Mouse (Mus musculus): ENCODE data around the gene Mettl21c. TPM values are rescaled to one million over a fixed set of nuclear protein-coding genes. Genes with fewer than 3 reads are reported as not detected.
"Not testable (repeated sequence)": the region's sequence is repeated elsewhere in the genome, so short reads cannot be mapped to it uniquely, and the experiment has no call there.

Gene Mettl21c
- polyA plus RNA-seq (2012; fragmentation: generic; extraction: Trizol), result 0.04 TPM
- long read RNA-seq, experiment 1, result 0 reads
- long read RNA-seq, experiment 2, result 0 reads

DNA sequence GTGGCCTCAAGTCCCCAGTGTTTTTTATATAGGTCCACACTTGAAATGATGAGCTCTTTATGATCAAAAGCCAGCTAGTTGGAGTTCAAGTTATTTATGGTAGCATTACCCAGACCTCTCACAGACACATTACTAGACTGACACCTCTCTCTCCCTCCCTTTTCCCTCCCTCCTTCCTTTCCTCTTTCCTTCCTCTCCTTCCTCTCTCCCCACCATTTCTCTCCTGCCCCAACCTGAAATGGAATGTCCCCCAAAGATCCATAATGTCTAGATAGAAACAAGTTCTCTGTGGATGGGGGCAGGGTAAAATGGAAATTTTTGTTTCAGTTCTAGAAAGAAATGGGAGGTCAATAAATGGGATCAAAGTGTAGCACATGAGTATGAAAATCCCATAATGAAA is at the start of gene Mettl21c:
Mettl21c (minus strand) TSS at position 101 of the 400 bp plus-strand sequence.
- Histone ChIP-seq H3K79me3 (ENCODE audit: low read depth) (no peaks in the 10 kb centered on the region), H3K36me3 (ENCODE audit: control insufficient read depth, insufficient read depth) (no peaks in the 10 kb centered on the region), H3K4me3 (ENCODE audit: insufficient read depth, poor library complexity, severe bottlenecking) (no peak within 1 kb of the TSS), H3K79me2 (ENCODE audit: control insufficient read depth, insufficient read depth) (no peaks in the 10 kb centered on the region), H3ac (ENCODE audit: control insufficient read depth, insufficient read length, low read depth) (no peak within 1 kb of the TSS), H3K27me3 (ENCODE audit: control insufficient read depth, insufficient read depth, insufficient read length) (peaks cover 3% of the 10 kb centered on the region)
- TF ChIP-seq MYOG (IDR thresholded peaks at IDR 0.05; ENCODE audit: control insufficient read depth, extremely low read depth, insufficient read length), result no peak
- TF ChIP-seq MYOD1 (IDR thresholded peaks at IDR 0.05; ENCODE audit: control insufficient read depth, insufficient read length, low read depth), result no peak
- TF ChIP-seq FOSL1 (IDR thresholded peaks at IDR 0.05; ENCODE audit: insufficient read depth, low read length, poor library complexity, severe bottlenecking), result no peak
- no peak for TF ChIP-seq USF1 (IDR thresholded peaks at IDR 0.05; ENCODE audit: low read depth)
- TF ChIP-seq CTCF (IDR thresholded peaks at IDR 0.05; ENCODE audit: control insufficient read depth, insufficient read depth, insufficient read length), result no peak
- TF ChIP-seq MAX (IDR thresholded peaks at IDR 0.05), result no peak
- no peak for TF ChIP-seq CEBPB (IDR thresholded peaks at IDR 0.05; ENCODE audit: low read depth)

DNA sequence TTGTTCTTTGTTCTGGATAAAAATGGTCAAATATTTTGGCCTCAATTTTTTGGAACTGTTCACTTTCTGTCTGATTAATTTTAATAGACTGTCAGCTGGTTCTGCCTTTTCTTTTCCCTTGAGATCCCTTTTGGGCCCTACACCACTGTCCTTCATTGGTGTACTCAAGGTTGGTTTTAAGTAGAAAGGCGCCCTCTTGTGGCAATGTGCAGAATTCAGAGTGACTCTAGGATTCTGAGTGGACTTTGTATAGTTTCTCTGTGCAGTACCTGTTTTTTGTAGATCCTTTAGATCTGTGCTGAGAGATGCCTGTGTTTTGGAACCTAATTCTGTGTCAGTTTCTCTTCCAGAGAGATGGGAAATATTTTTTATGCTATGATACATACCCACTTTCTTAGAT is 44.8 kb upstream of the Mettl21c start:
- H3K36me3 ChIP-seq (ENCODE audit: control insufficient read depth, insufficient read depth), result no peaks in the 10 kb centered on the region
- no peaks in the 10 kb centered on the region for H3K79me2 ChIP-seq (ENCODE audit: control insufficient read depth, insufficient read depth)
- no peak overlapping the region for H3K4me3 ChIP-seq (ENCODE audit: insufficient read depth, poor library complexity, severe bottlenecking)
- no peaks in the 10 kb centered on the region for H3K79me3 ChIP-seq (ENCODE audit: low read depth)
- H3ac ChIP-seq (ENCODE audit: control insufficient read depth, insufficient read length, low read depth), result no peak overlapping the region
- TF ChIP-seq FOSL1 (IDR thresholded peaks at IDR 0.05; ENCODE audit: insufficient read depth, low read length, poor library complexity, severe bottlenecking) (no peak), CTCF (IDR thresholded peaks at IDR 0.05; ENCODE audit: control insufficient read depth, insufficient read depth, insufficient read length) (no peak), MYOD1 (IDR thresholded peaks at IDR 0.05; ENCODE audit: control insufficient read depth, insufficient read length, low read depth) (no peak), MYOG (IDR thresholded peaks at IDR 0.05; ENCODE audit: control insufficient read depth, extremely low read depth, insufficient read length) (no peak)
- H3K27me3 ChIP-seq (ENCODE audit: control insufficient read depth, insufficient read depth, insufficient read length), result no peaks in the 10 kb centered on the region

DNA sequence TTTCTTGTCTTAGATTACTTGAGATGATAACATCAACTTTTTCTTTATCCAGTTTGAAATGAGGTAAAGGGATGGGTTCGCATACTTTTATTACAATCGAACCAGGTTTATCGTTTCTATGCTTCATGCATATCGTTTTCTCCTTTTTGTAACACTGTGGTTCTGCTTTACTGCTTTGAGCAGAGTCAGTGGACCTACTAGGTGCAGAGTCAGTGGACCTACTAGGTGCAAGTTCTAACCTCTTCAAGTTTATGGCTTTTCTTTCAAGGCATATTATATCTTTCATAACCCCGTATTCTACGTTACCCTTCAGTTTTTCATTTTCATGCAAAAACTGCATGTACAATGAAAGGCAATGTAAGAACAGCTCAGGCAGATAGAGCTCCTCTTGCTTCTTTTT is 43.6 kb upstream of the Mettl21c start:
- H3K79me3 ChIP-seq (ENCODE audit: low read depth), result no peaks in the 10 kb centered on the region
- no peaks in the 10 kb centered on the region for H3K27me3 ChIP-seq (ENCODE audit: control insufficient read depth, insufficient read depth, insufficient read length)
- H3K36me3 ChIP-seq (ENCODE audit: control insufficient read depth, insufficient read depth), result no peaks in the 10 kb centered on the region
- TF ChIP-seq MYOD1 (IDR thresholded peaks at IDR 0.05; ENCODE audit: control insufficient read depth, insufficient read length, low read depth) (no peak), MAX (IDR thresholded peaks at IDR 0.05) (no peak), USF1 (IDR thresholded peaks at IDR 0.05; ENCODE audit: low read depth) (no peak), FOSL1 (IDR thresholded peaks at IDR 0.05; ENCODE audit: insufficient read depth, low read length, poor library complexity, severe bottlenecking) (no peak), MYOG (IDR thresholded peaks at IDR 0.05; ENCODE audit: control insufficient read depth, extremely low read depth, insufficient read length) (no peak), CEBPB (IDR thresholded peaks at IDR 0.05; ENCODE audit: low read depth) (no peak), CTCF (IDR thresholded peaks at IDR 0.05; ENCODE audit: control insufficient read depth, insufficient read depth, insufficient read length) (no peak)
- H3K4me3 ChIP-seq (ENCODE audit: insufficient read depth, poor library complexity, severe bottlenecking), result no peak overlapping the region
- no peak overlapping the region for H3ac ChIP-seq (ENCODE audit: control insufficient read depth, insufficient read length, low read depth)
- no peaks in the 10 kb centered on the region for H3K79me2 ChIP-seq (ENCODE audit: control insufficient read depth, insufficient read depth)

DNA sequence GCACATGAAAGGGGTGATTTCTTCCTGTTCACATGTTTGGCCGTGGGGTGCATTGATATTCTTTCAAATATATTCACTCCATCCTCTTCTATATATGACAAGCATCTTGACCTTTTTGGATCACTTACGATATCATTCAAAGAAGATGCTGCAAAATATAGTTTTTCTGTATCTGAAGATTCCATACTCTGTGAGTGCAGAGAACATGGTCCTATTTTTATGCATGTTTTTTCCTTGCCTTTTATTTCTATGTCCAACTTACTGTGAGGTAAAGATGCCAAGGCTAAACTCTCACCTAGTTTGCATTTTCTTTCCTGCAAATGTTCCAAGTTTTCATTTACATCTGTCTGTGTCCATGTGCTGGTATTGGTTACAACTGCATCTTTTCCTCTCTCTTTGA is 42.0 kb upstream of the Mettl21c start, which contains the start of gene Gm8251:
Gm8251 (minus strand) TSS at position 101 of the 400 bp plus-strand sequence.
- no peak for TF ChIP-seq CEBPB (IDR thresholded peaks at IDR 0.05; ENCODE audit: low read depth)
- no peak for TF ChIP-seq MYOG (IDR thresholded peaks at IDR 0.05; ENCODE audit: control insufficient read depth, extremely low read depth, insufficient read length)
- TF ChIP-seq MYOD1 (IDR thresholded peaks at IDR 0.05; ENCODE audit: control insufficient read depth, insufficient read length, low read depth), result no peak
- TF ChIP-seq CTCF (IDR thresholded peaks at IDR 0.05; ENCODE audit: control insufficient read depth, insufficient read depth, insufficient read length), result no peak
- no peak for TF ChIP-seq USF1 (IDR thresholded peaks at IDR 0.05; ENCODE audit: low read depth)
- no peak for TF ChIP-seq MAX (IDR thresholded peaks at IDR 0.05)
- no peak for TF ChIP-seq FOSL1 (IDR thresholded peaks at IDR 0.05; ENCODE audit: insufficient read depth, low read length, poor library complexity, severe bottlenecking)

DNA sequence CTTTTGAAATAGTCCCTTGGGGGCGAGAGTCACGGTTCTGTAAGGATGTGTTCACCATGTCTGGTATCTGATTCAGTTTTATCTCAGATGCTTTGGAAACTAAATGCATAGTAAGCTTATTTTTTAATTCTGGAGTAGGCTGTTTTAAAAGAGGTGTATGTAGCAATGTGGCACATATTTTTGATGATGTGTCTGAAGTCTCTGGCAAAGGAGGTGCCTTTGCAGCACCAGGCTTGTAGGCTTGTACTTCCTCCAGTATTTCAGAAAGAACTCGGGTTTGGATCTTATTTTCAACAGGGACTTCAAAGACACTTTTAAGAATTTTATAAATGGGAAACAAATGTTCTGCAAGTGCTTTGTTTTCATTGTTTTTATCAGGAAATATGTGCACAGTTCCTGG is 38.0 kb upstream of the Mettl21c start:
- Histone ChIP-seq H3K36me3 (ENCODE audit: control insufficient read depth, insufficient read depth) (no peaks in the 10 kb centered on the region), H3K79me2 (ENCODE audit: control insufficient read depth, insufficient read depth) (no peaks in the 10 kb centered on the region), H3ac (ENCODE audit: control insufficient read depth, insufficient read length, low read depth) (no peak overlapping the region), H3K27me3 (ENCODE audit: control insufficient read depth, insufficient read depth, insufficient read length) (no peaks in the 10 kb centered on the region), H3K79me3 (ENCODE audit: low read depth) (no peaks in the 10 kb centered on the region), H3K4me3 (ENCODE audit: insufficient read depth, poor library complexity, severe bottlenecking) (no peak overlapping the region)
- no peak for TF ChIP-seq FOSL1 (IDR thresholded peaks at IDR 0.05; ENCODE audit: insufficient read depth, low read length, poor library complexity, severe bottlenecking)
- TF ChIP-seq CTCF (IDR thresholded peaks at IDR 0.05; ENCODE audit: control insufficient read depth, insufficient read depth, insufficient read length), result no peak
- no peak for TF ChIP-seq CEBPB (IDR thresholded peaks at IDR 0.05; ENCODE audit: low read depth)

More for the DNA sequence above, 42.0 kb upstream of the Mettl21c start, which contains the start of gene Gm8251:
- H3K27me3 ChIP-seq (ENCODE audit: control insufficient read depth, insufficient read depth, insufficient read length), result no peaks in the 10 kb centered on the region
- H3K36me3 ChIP-seq (ENCODE audit: control insufficient read depth, insufficient read depth), result no peaks in the 10 kb centered on the region
- no peaks in the 10 kb centered on the region for H3K79me3 ChIP-seq (ENCODE audit: low read depth)
- no peak within 1 kb of the TSS for H3K4me3 ChIP-seq (ENCODE audit: insufficient read depth, poor library complexity, severe bottlenecking)
- no peaks in the 10 kb centered on the region for H3K79me2 ChIP-seq (ENCODE audit: control insufficient read depth, insufficient read depth)
- H3ac ChIP-seq (ENCODE audit: control insufficient read depth, insufficient read length, low read depth), result no peak within 1 kb of the TSS

DNA sequence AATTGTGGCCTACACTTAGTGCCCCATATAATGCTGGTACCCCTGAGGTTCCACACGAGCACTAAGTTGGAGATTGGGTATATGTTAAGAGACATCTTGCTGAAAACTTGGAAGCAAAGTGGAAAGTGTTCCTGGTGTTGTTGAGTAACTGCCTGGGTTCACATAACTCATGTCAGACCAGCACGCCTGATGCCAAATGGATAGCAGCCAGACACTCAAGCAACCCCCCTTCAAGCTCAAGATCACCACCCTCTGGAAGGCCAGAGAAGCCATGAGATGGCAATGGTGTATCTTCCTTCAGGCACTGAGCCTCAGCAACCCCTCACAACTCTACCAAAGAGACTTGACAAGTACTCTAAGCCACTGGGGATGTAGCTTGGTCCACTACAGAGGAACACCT is 26.7 kb upstream of the Mettl21c start:
- no peaks in the 10 kb centered on the region for H3K79me3 ChIP-seq (ENCODE audit: low read depth)
- no peak overlapping the region for H3ac ChIP-seq (ENCODE audit: control insufficient read depth, insufficient read length, low read depth)
- H3K4me3 ChIP-seq (ENCODE audit: insufficient read depth, poor library complexity, severe bottlenecking), result no peak overlapping the region
- H3K27me3 ChIP-seq (ENCODE audit: control insufficient read depth, insufficient read depth, insufficient read length), result peaks cover 6% of the 10 kb centered on the region
- no peaks in the 10 kb centered on the region for H3K79me2 ChIP-seq (ENCODE audit: control insufficient read depth, insufficient read depth)
- no peak for TF ChIP-seq CEBPB (IDR thresholded peaks at IDR 0.05; ENCODE audit: low read depth)
- TF ChIP-seq MYOG (IDR thresholded peaks at IDR 0.05; ENCODE audit: control insufficient read depth, extremely low read depth, insufficient read length), result no peak
- TF ChIP-seq CTCF (IDR thresholded peaks at IDR 0.05; ENCODE audit: control insufficient read depth, insufficient read depth, insufficient read length), result no peak
- TF ChIP-seq USF1 (IDR thresholded peaks at IDR 0.05; ENCODE audit: low read depth), result no peak
- no peak for TF ChIP-seq MYOD1 (IDR thresholded peaks at IDR 0.05; ENCODE audit: control insufficient read depth, insufficient read length, low read depth)
- no peak for TF ChIP-seq FOSL1 (IDR thresholded peaks at IDR 0.05; ENCODE audit: insufficient read depth, low read length, poor library complexity, severe bottlenecking)
- no peak for TF ChIP-seq MAX (IDR thresholded peaks at IDR 0.05)
- no peaks in the 10 kb centered on the region for H3K36me3 ChIP-seq (ENCODE audit: control insufficient read depth, insufficient read depth)

DNA sequence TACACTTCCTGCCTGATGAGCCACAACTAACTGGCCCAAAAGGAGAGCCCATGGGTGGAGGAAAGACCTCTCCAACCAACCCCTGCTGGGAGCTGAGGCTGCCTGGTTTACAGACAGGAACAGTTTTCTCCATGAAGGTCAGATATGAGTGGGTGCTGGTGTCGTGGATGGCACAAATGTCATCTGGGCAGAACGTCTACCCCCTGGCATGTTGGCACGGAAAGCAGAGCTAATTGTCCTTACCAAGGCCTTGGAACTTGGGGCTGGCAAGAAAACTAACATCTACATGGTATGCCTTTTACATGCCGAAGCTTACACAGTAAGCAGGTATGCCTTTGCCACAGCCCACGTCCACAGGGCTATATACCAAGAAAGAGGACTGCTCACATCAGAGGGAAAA is 25.9 kb upstream of the Mettl21c start:
- H3K36me3 ChIP-seq (ENCODE audit: control insufficient read depth, insufficient read depth); H3ac ChIP-seq (ENCODE audit: control insufficient read depth, insufficient read length, low read depth); H3K79me2 ChIP-seq (ENCODE audit: control insufficient read depth, insufficient read depth); H3K79me3 ChIP-seq (ENCODE audit: low read depth); H3K27me3 ChIP-seq (ENCODE audit: control insufficient read depth, insufficient read depth, insufficient read length); H3K4me3 ChIP-seq (ENCODE audit: insufficient read depth, poor library complexity, severe bottlenecking): not testable (repeated sequence)
